Mouse (Mus musculus): ENCODE data around the gene Lpin3. TPM values are rescaled to one million over a fixed set of nuclear protein-coding genes. Genes with fewer than 3 reads are reported as not detected.

Gene Lpin3
- polyA plus RNA-seq, 2 experiments, result 0.52 to 0.67 TPM

DNA sequence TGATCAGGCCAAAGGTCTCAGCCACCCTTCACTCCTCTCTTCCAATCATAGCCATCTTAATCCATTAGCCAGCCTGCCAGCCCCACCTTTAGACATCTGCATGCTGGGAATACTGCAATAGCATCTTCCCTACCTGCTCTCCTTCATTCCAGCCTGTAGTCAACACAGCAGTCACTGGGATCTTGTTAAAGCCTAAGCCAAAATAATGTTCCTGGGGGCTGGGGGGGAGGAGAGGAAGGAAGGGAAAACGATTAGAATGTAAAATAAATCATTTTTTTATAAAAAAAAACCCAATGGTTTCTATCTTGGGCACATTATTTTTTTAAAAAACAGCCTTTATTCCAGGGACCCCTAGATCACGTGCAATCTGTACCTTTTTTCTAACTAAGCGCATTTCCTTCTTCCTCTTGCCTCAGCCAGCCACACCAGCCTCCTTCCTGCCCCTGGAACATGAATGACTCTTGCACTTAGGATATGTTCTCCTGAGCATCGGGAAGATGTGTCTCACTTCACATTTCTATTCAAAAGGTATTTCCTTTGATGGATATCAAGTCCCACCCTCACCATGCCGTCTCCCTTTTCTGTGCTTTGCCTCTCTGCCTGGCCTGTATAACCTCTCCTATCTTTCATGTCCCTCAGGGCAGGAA, 6.1 kb upstream of the Lpin3 start:
- Histone ChIP-seq H3K9ac (replicated peaks) (no peak overlapping the region), H3K4me2 (ENCODE audit: low read depth) (no peak overlapping the region), H3K9me3 (ENCODE audit: control insufficient read depth, low read length) (peaks cover 3% of the 10 kb centered on the region), H3K27me3 (ENCODE audit: control insufficient read depth, insufficient read depth, low read length) (no peaks in the 10 kb centered on the region), H3K27ac (no peak overlapping the region), H3K4me1 (replicated peaks; ENCODE audit: control insufficient read depth in 2 of 2, insufficient read depth in 2 of 2, low read length in 1 of 2) (peaks cover 0 to 10% of the 10 kb centered on the region in 2 experiments; a peak in 2 of 4 replicates), H3K4me3 (ENCODE audit: insufficient read depth in 1 of 2, low read depth in 2 of 2, low read length in 2 of 2) (no peak overlapping the region), H3K36me3 (replicated peaks; ENCODE audit: control insufficient read depth, insufficient read depth, low read depth) (no peaks in the 10 kb centered on the region)
- DNase-seq (ENCODE audit: low read depth in 3 of 3, low spot score in 3 of 3) (no peak), ATAC-seq (ENCODE audit: insufficient read depth) (no peak)
- TF ChIP-seq EP300 (IDR thresholded peaks at IDR 0.05; ENCODE audit: low read depth), result no peak
- no peak for TF ChIP-seq CTCF (IDR thresholded peaks at IDR 0.05; ENCODE audit: low read depth)
- WGBS (ENCODE audit: insufficient replicate concordance), result 49% methylated on average over 5 of the region's 5 CpGs

DNA sequence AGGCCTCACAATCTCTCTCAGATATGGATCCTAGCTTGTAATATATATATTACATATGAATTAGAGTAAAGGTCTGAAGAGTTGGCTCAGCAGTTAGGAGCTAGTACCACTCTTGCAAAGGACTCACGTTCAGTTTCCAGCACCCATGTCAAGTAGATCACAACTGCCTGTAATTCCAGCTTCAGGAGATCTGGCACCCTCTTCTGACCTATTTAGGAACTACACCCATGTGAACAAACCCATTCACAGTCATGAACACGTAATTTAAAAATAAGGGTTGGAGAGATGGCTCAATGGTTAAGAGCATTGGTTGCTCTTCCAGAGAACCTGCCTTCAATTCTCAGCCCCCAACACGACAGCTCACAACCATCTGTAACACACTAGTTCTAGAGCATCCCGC, 4.4 kb upstream of the Lpin3 start:
- no peak overlapping the region for H3K4me3 ChIP-seq (ENCODE audit: insufficient read depth in 1 of 2, low read depth in 2 of 2, low read length in 2 of 2)
- no peaks in the 10 kb centered on the region for H3K27me3 ChIP-seq (ENCODE audit: control insufficient read depth, insufficient read depth, low read length)
- no peak overlapping the region for H3K9ac ChIP-seq (replicated peaks)
- H3K36me3 ChIP-seq (replicated peaks; ENCODE audit: control insufficient read depth, insufficient read depth, low read depth), result no peaks in the 10 kb centered on the region
- no peak for TF ChIP-seq EP300 (IDR thresholded peaks at IDR 0.05; ENCODE audit: low read depth)
- peak; percentile 53; the same call in 1 of the 2 replicates for TF ChIP-seq CTCF (IDR thresholded peaks at IDR 0.05; ENCODE audit: low read depth)
- H3K4me2 ChIP-seq (ENCODE audit: low read depth), result no peak overlapping the region
- WGBS (ENCODE audit: insufficient replicate concordance), result 67% methylated on average over 4 of the region's 4 CpGs
- DNase-seq (ENCODE audit: low read depth in 3 of 3, low spot score in 3 of 3) (no peak), ATAC-seq (ENCODE audit: insufficient read depth) (no peak)
- peaks cover 3% of the 10 kb centered on the region for H3K9me3 ChIP-seq (ENCODE audit: control insufficient read depth, low read length)
- H3K4me1 ChIP-seq (replicated peaks; ENCODE audit: control insufficient read depth in 2 of 2, insufficient read depth in 2 of 2, low read length in 1 of 2), result peaks cover 0 to 9% of the 10 kb centered on the region in 2 experiments; a peak in 2 of 4 replicates
- H3K27ac ChIP-seq, result no peak overlapping the region

DNA sequence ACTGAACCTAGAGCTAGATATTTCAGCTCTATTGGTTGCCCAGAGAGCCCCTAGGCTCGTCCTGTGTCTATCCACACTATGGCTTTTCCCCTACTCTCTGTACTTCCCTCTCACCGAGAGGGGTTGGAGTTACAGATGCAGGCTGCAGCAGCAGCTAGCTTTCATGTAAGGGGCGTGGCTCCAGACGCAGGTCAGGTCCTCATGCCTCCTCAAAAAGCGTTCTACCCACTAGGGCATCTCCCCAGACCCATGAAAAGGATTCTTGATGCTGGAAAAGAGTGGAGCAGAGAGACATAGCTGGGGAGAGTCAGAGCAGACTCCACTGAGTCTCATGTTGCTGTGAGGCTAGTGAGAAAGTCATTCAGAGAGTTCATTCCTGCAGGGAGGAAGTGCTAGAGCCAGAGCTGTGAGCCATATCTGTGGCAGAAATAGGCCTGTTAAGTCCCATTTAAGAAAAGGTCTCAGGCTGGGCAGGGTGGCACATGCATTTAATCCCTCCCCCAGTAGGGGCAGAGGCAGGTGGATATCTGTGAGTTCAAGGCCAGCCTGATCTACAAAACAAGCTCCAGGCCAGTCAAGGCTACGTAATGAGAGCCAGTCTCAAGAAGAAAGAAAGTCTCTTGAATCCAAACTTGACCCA, 1.1 kb downstream of the Lpin3 start:
- no peaks in the 10 kb centered on the region for H3K9me3 ChIP-seq (ENCODE audit: control insufficient read depth, low read length)
- DNase-seq (ENCODE audit: low read depth in 3 of 3, low spot score in 3 of 3), result no peak
- TF ChIP-seq EP300 (IDR thresholded peaks at IDR 0.05; ENCODE audit: low read depth) (no peak), CTCF (IDR thresholded peaks at IDR 0.05; ENCODE audit: low read depth) (no peak)

DNA sequence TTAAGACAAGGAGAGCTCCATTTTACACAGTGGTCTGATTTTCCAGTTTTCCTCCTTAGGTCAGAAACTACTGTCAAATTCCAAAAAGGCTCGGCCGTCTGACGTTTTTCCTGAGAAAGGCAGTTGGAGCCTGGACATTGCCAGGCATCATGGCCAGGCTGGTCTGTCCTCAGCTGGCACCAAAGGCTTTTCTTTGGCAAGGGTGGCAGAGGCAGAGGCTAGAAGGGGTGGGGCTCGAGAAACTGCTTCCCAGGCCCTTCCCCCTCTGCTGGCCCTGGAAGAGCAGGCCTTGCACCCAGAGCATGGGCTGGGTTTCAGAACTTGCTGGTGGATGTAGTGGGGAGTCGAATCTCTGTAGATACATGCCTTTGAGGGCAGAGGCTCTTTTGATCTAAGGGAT, 2.0 kb downstream of the Lpin3 start:
- no peak overlapping the region for H3K9ac ChIP-seq (replicated peaks)
- H3K4me3 ChIP-seq (ENCODE audit: insufficient read depth in 1 of 2, low read depth in 2 of 2, low read length in 2 of 2), result no peak overlapping the region
- no peaks in the 10 kb centered on the region for H3K36me3 ChIP-seq (replicated peaks; ENCODE audit: control insufficient read depth, insufficient read depth, low read depth)
- no peak overlapping the region for H3K4me2 ChIP-seq (ENCODE audit: low read depth)
- DNase-seq (ENCODE audit: low read depth in 3 of 3, low spot score in 3 of 3), result no peak
- TF ChIP-seq EP300 (IDR thresholded peaks at IDR 0.05; ENCODE audit: low read depth) (no peak), CTCF (IDR thresholded peaks at IDR 0.05; ENCODE audit: low read depth) (no peak)
- 60% methylated on average over 5 of the region's 5 CpGs for WGBS (ENCODE audit: insufficient replicate concordance)
- H3K4me1 ChIP-seq (replicated peaks; ENCODE audit: control insufficient read depth in 2 of 2, insufficient read depth in 2 of 2, low read length in 1 of 2), result no peaks in the 10 kb centered on the region
- no peak overlapping the region for H3K27ac ChIP-seq
- no peaks in the 10 kb centered on the region for H3K9me3 ChIP-seq (ENCODE audit: control insufficient read depth, low read length)
- no peak for ATAC-seq (ENCODE audit: insufficient read depth)
- no peaks in the 10 kb centered on the region for H3K27me3 ChIP-seq (ENCODE audit: control insufficient read depth, insufficient read depth, low read length)

More for the DNA sequence above, 1.1 kb downstream of the Lpin3 start:
- WGBS (ENCODE audit: insufficient replicate concordance), result 30% methylated on average over 6 of the region's 6 CpGs
- Histone ChIP-seq H3K4me2 (ENCODE audit: low read depth) (no peak overlapping the region), H3K9ac (replicated peaks) (no peak overlapping the region), H3K4me3 (ENCODE audit: insufficient read depth in 1 of 2, low read depth in 2 of 2, low read length in 2 of 2) (no peak overlapping the region), H3K36me3 (replicated peaks; ENCODE audit: control insufficient read depth, insufficient read depth, low read depth) (no peaks in the 10 kb centered on the region), H3K27ac (no peak overlapping the region), H3K27me3 (ENCODE audit: control insufficient read depth, insufficient read depth, low read length) (no peaks in the 10 kb centered on the region), H3K4me1 (replicated peaks; ENCODE audit: control insufficient read depth in 2 of 2, insufficient read depth in 2 of 2, low read length in 1 of 2) (no peaks in the 10 kb centered on the region)
- no peak for ATAC-seq (ENCODE audit: insufficient read depth)

DNA sequence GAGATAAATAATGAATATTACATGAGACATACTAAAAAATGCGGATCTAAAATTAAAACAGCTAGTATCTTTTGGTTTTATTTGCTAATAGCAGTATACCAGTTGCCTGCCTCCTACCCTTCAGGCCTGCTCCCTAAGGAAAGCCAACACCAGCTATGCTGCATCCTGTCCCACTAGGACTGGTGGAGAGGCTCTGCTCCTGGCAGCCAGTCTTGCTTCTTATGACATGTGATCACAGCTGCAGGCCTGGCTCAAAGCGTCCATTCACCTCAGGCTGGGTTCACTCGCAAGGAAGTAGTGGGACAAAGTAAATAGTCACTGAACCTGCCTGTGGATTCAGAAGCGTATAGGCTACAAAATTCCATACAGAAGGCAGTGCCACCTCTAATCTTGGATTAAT, 3.4 kb downstream of the Lpin3 start:
- no peaks in the 10 kb centered on the region for H3K36me3 ChIP-seq (replicated peaks; ENCODE audit: control insufficient read depth, insufficient read depth, low read depth)
- WGBS (ENCODE audit: insufficient replicate concordance), result 62% methylated on average over 4 of the region's 4 CpGs

More for the DNA sequence above, 3.4 kb downstream of the Lpin3 start:
- Histone ChIP-seq H3K4me3 (ENCODE audit: insufficient read depth in 1 of 2, low read depth in 2 of 2, low read length in 2 of 2) (no peak overlapping the region), H3K4me2 (ENCODE audit: low read depth) (no peak overlapping the region), H3K9ac (replicated peaks) (no peak overlapping the region), H3K9me3 (ENCODE audit: control insufficient read depth, low read length) (no peaks in the 10 kb centered on the region), H3K27ac (no peak overlapping the region), H3K27me3 (ENCODE audit: control insufficient read depth, insufficient read depth, low read length) (no peaks in the 10 kb centered on the region), H3K4me1 (replicated peaks; ENCODE audit: control insufficient read depth in 2 of 2, insufficient read depth in 2 of 2, low read length in 1 of 2) (0 out of 4 replicates have a peak, but pooled peaks cover 0 to 2% of the 10 kb centered on the region in 2 experiments)
- no peak for TF ChIP-seq CTCF (IDR thresholded peaks at IDR 0.05; ENCODE audit: low read depth)
- no peak for TF ChIP-seq EP300 (IDR thresholded peaks at IDR 0.05; ENCODE audit: low read depth)
- no peak for ATAC-seq (ENCODE audit: insufficient read depth)
- no peak for DNase-seq (ENCODE audit: low read depth in 3 of 3, low spot score in 3 of 3)
